Mouse (Mus musculus): ENCODE data around the gene Gm5244. TPM values are rescaled to one million over a fixed set of nuclear protein-coding genes. Genes with fewer than 3 reads are reported as not detected.

The Gm5244 gene
- polyA plus RNA-seq, 1 experiment from 2014 or later = not detected

- 71% methylated on average over 1 of the region's 1 CpGs for WGBS
- ATAC-seq (ENCODE audit: insufficient number of reproducible peaks, insufficient read depth, low FRiP score, low read depth) = no peak
Measured at GRCm38 (mm10) chr19:12831559-12831958, 14.9 kb upstream of the Gm5244 start.

DNA sequence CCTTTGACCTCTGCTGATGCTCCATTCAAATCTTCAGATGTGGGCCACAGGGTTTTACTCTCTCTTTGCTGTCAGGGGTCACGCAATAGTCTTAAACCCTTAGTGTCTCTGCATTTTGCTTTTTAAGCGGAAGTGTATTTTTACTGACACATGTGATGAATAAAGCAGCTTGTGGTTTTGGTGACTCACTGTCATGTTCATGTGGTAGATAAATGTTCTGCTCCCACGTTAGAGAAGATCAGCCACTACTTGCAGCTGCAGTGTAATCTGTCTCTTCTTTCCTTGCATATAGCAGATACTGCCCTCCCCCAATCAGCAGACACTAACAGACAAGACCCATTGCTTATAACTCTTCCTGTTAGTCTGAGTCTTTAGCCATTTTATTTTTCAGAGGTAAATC is 12.9 kb upstream of the Gm5244 start:
- no peak overlapping the region for H3K4me3 ChIP-seq (ENCODE audit: control insufficient read depth in 1 of 2, insufficient read depth in 1 of 2, low read depth in 1 of 2, low read length in 2 of 2)
- H3K27ac ChIP-seq (replicated peaks in 1 of 2; ENCODE audit: control insufficient read depth in 1 of 2, insufficient read depth in 1 of 2, low read depth in 2 of 2, low read length in 2 of 2) = no peak overlapping the region
- H3K4me1 ChIP-seq (ENCODE audit: control insufficient read depth in 2 of 2, insufficient read depth in 2 of 2, low read length in 2 of 2) = no peaks in the 10 kb centered on the region
- H3K27me3 ChIP-seq (ENCODE audit: control insufficient read depth, insufficient read depth, low read length) = no peaks in the 10 kb centered on the region
- no peak overlapping the region for H3K9ac ChIP-seq (ENCODE audit: low read length)
- no peak for ATAC-seq (ENCODE audit: insufficient number of reproducible peaks, insufficient read depth, low FRiP score, low read depth)
- no peak overlapping the region for H3K4me2 ChIP-seq (ENCODE audit: low read length)
- no peaks in the 10 kb centered on the region for H3K9me3 ChIP-seq (ENCODE audit: control insufficient read depth, low read length)
- WGBS = 68% methylated on average over 3 of the region's 3 CpGs
- no peaks in the 10 kb centered on the region for H3K36me3 ChIP-seq (ENCODE audit: control insufficient read depth, insufficient read depth, low read length)

More at GRCm38 (mm10) chr19:12831559-12831958, 14.9 kb upstream of the Gm5244 start:
- H3K36me3 ChIP-seq (ENCODE audit: control insufficient read depth, insufficient read depth, low read length) = no peaks in the 10 kb centered on the region
- H3K27ac ChIP-seq (replicated peaks in 1 of 2; ENCODE audit: control insufficient read depth in 1 of 2, insufficient read depth in 1 of 2, low read depth in 2 of 2, low read length in 2 of 2) = no peak overlapping the region
- no peak overlapping the region for H3K4me2 ChIP-seq (ENCODE audit: low read length)
- no peak overlapping the region for H3K4me3 ChIP-seq (ENCODE audit: control insufficient read depth in 1 of 2, insufficient read depth in 1 of 2, low read depth in 1 of 2, low read length in 2 of 2)
- no peak overlapping the region for H3K9ac ChIP-seq (ENCODE audit: low read length)
- no peaks in the 10 kb centered on the region for H3K27me3 ChIP-seq (ENCODE audit: control insufficient read depth, insufficient read depth, low read length)
- no peaks in the 10 kb centered on the region for H3K4me1 ChIP-seq (ENCODE audit: control insufficient read depth in 2 of 2, insufficient read depth in 2 of 2, low read length in 2 of 2)
- H3K9me3 ChIP-seq (ENCODE audit: control insufficient read depth, low read length) = no peaks in the 10 kb centered on the region

DNA sequence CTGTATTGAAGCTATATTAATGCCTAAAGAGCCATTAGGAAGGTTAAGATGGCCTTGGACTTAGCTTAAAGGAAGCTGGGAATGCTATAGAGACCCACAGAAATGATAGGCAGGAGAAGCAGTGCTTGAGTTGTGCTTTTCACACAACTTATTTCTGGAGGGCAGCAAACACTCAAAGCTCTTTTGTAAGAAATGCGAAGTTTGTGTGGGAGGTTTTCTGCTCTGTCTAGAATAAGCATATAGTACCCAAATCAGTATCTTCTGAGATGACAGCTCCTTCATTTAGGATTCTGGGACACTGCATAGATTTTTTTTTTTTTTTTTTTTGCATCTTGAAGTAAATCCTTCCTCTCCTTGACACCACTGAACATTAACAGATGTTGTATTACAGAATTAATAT is 8.0 kb upstream of the Gm5244 start:
- WGBS = 78% methylated on average over 1 of the region's 1 CpGs
- no peak for ATAC-seq (ENCODE audit: insufficient number of reproducible peaks, insufficient read depth, low FRiP score, low read depth)
- no peak overlapping the region for H3K27ac ChIP-seq (replicated peaks in 1 of 2; ENCODE audit: control insufficient read depth in 1 of 2, insufficient read depth in 1 of 2, low read depth in 2 of 2, low read length in 2 of 2)
- no peaks in the 10 kb centered on the region for H3K9me3 ChIP-seq (ENCODE audit: control insufficient read depth, low read length)
- no peaks in the 10 kb centered on the region for H3K36me3 ChIP-seq (ENCODE audit: control insufficient read depth, insufficient read depth, low read length)
- H3K27me3 ChIP-seq (ENCODE audit: control insufficient read depth, insufficient read depth, low read length) = no peaks in the 10 kb centered on the region
- no peak overlapping the region for H3K4me3 ChIP-seq (ENCODE audit: control insufficient read depth in 1 of 2, insufficient read depth in 1 of 2, low read depth in 1 of 2, low read length in 2 of 2)
- no peaks in the 10 kb centered on the region for H3K4me1 ChIP-seq (ENCODE audit: control insufficient read depth in 2 of 2, insufficient read depth in 2 of 2, low read length in 2 of 2)
- no peak overlapping the region for H3K9ac ChIP-seq (ENCODE audit: low read length)
- H3K4me2 ChIP-seq (ENCODE audit: low read length) = no peak overlapping the region

- H3K27ac ChIP-seq (replicated peaks in 1 of 2; ENCODE audit: control insufficient read depth in 1 of 2, insufficient read depth in 1 of 2, low read depth in 2 of 2, low read length in 2 of 2) = no peak within 1 kb of the TSS
- no peaks in the 10 kb centered on the region for H3K27me3 ChIP-seq (ENCODE audit: control insufficient read depth, insufficient read depth, low read length)
- no peak within 1 kb of the TSS for H3K9ac ChIP-seq (ENCODE audit: low read length)
- H3K4me3 ChIP-seq (ENCODE audit: control insufficient read depth in 1 of 2, insufficient read depth in 1 of 2, low read depth in 1 of 2, low read length in 2 of 2) = no peak within 1 kb of the TSS
- no peak within 1 kb of the TSS for H3K4me2 ChIP-seq (ENCODE audit: low read length)
- H3K9me3 ChIP-seq (ENCODE audit: control insufficient read depth, low read length) = no peaks in the 10 kb centered on the region
- no peaks in the 10 kb centered on the region for H3K4me1 ChIP-seq (ENCODE audit: control insufficient read depth in 2 of 2, insufficient read depth in 2 of 2, low read length in 2 of 2)
- 45% methylated on average over 1 of the region's 1 CpGs for WGBS
- H3K36me3 ChIP-seq (ENCODE audit: control insufficient read depth, insufficient read depth, low read length) = no peaks in the 10 kb centered on the region
- ATAC-seq (ENCODE audit: insufficient number of reproducible peaks, insufficient read depth, low FRiP score, low read depth) = no peak
Measured at GRCm38 (mm10) chr19:12856983-12857382, 10.5 kb downstream of the Gm5244 start, which contains the start of gene Olfr1444. Gene Olfr1444 (plus strand): TSS chr19:12857283.

DNA sequence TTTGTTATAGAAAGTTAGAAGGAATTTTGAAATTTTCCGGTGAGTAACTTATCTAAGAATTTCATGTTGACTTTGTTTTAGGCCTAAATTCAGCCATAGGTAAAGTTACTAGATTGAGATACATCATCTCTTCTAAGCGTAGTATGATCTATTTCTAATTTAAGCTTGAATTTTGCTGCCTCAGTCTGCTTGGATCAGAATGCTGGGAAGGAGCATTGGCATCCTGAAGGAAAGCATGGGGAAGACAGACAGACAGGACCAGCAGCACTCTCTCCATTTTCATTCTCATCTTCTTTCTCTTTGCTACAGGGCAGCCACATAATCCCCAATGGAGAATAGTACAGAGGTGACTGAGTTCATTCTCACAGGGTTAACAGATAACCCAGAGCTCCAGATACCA is 37.1 kb downstream of the Gm5244 start, which contains the start of gene Olfr1445:
TSS of gene Olfr1445 (plus strand) at position 301 of the 400 bp plus-strand sequence.
- H3K4me3 ChIP-seq (ENCODE audit: control insufficient read depth in 1 of 2, insufficient read depth in 1 of 2, low read depth in 1 of 2, low read length in 2 of 2) = no peak within 1 kb of the TSS
- H3K9me3 ChIP-seq (ENCODE audit: control insufficient read depth, low read length) = 0 out of 2 replicates have a peak, but pooled peaks cover 4% of the 10 kb centered on the region
- H3K4me2 ChIP-seq (ENCODE audit: low read length) = no peak within 1 kb of the TSS
- no peak within 1 kb of the TSS for H3K9ac ChIP-seq (ENCODE audit: low read length)
- H3K4me1 ChIP-seq (ENCODE audit: control insufficient read depth in 2 of 2, insufficient read depth in 2 of 2, low read length in 2 of 2) = no peaks in the 10 kb centered on the region
- no peaks in the 10 kb centered on the region for H3K27me3 ChIP-seq (ENCODE audit: control insufficient read depth, insufficient read depth, low read length)
- no peak within 1 kb of the TSS for H3K27ac ChIP-seq (replicated peaks in 1 of 2; ENCODE audit: control insufficient read depth in 1 of 2, insufficient read depth in 1 of 2, low read depth in 2 of 2, low read length in 2 of 2)
- WGBS = 78% methylated on average over 2 of the region's 2 CpGs
- H3K36me3 ChIP-seq (ENCODE audit: control insufficient read depth, insufficient read depth, low read length) = no peaks in the 10 kb centered on the region
- no peak for ATAC-seq (ENCODE audit: insufficient number of reproducible peaks, insufficient read depth, low FRiP score, low read depth)

DNA sequence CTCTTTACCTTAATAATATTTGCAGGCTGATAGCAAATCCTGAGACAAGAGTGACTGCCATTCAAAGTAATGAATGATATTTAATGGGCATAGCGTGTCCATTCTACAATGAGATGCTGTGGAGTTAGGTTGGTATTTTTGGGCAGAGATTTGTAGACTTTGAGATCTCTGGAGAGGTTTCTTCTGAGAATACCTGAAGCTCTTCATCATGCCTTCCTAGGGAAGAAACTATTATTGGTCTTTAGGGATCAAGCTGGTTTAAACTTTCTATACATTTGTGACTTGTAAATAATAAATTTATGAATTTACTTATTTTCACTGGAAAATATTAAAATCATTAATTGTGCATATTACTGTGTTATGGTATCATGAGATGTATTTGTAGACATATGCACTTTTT is 46.9 kb downstream of the Gm5244 start, which contains the start of gene Olfr1446:
TSS of gene Olfr1446 (minus strand) at position 101 of the 400 bp plus-strand sequence.
- Histone ChIP-seq H3K9me3 (ENCODE audit: control insufficient read depth, low read length) (no peaks in the 10 kb centered on the region), H3K4me2 (ENCODE audit: low read length) (no peak within 1 kb of the TSS), H3K27me3 (ENCODE audit: control insufficient read depth, insufficient read depth, low read length) (no peaks in the 10 kb centered on the region), H3K9ac (ENCODE audit: low read length) (no peak within 1 kb of the TSS), H3K4me1 (ENCODE audit: control insufficient read depth in 2 of 2, insufficient read depth in 2 of 2, low read length in 2 of 2) (no peaks in the 10 kb centered on the region), H3K4me3 (ENCODE audit: control insufficient read depth in 1 of 2, insufficient read depth in 1 of 2, low read depth in 1 of 2, low read length in 2 of 2) (no peak within 1 kb of the TSS), H3K27ac (replicated peaks in 1 of 2; ENCODE audit: control insufficient read depth in 1 of 2, insufficient read depth in 1 of 2, low read depth in 2 of 2, low read length in 2 of 2) (no peak within 1 kb of the TSS), H3K36me3 (ENCODE audit: control insufficient read depth, insufficient read depth, low read length) (no peaks in the 10 kb centered on the region)
- 73% methylated on average over 1 of the region's 1 CpGs for WGBS
- ATAC-seq (ENCODE audit: insufficient number of reproducible peaks, insufficient read depth, low FRiP score, low read depth) = no peak

Other genes starting within 250 kb of the Gm5244 start
- not detected in 2 replicates for gene Gm4952, start 246.7 kb upstream of the Gm5244 start, polyA plus RNA-seq (2014; fragmentation: Nextera tagmentation; extraction: Ambion mirVana)
- not detected in 2 replicates for gene Glyat, start 213.4 kb upstream of the Gm5244 start, polyA plus RNA-seq (2014; fragmentation: Nextera tagmentation; extraction: Ambion mirVana)
- gene Olfr1442, start 176.2 kb upstream of the Gm5244 start, polyA plus RNA-seq (2014; fragmentation: Nextera tagmentation; extraction: Ambion mirVana) = not detected in 2 replicates
- not detected in 2 replicates for gene Olfr1443, start 168.6 kb upstream of the Gm5244 start, polyA plus RNA-seq (2014; fragmentation: Nextera tagmentation; extraction: Ambion mirVana)
- not detected in 2 replicates for gene Keg1, start 150.9 kb upstream of the Gm5244 start, polyA plus RNA-seq (2014; fragmentation: Nextera tagmentation; extraction: Ambion mirVana)
- gene Cntf, start 81.0 kb upstream of the Gm5244 start, polyA plus RNA-seq (2014; fragmentation: Nextera tagmentation; extraction: Ambion mirVana) = 0.41 TPM in 1 of 2 replicates, not detected in the other
- 9.8 and 10.3 TPM in 2 replicates for gene Zfp91, start 50.6 kb upstream of the Gm5244 start, polyA plus RNA-seq (2014; fragmentation: Nextera tagmentation; extraction: Ambion mirVana)
- gene Lpxn, start 50.5 kb upstream of the Gm5244 start, polyA plus RNA-seq (2014; fragmentation: Nextera tagmentation; extraction: Ambion mirVana) = 0.92 and 2.9 TPM in 2 replicates
- not detected in 2 replicates for gene Olfr1444, start 10.6 kb downstream of the Gm5244 start, polyA plus RNA-seq (2014; fragmentation: Nextera tagmentation; extraction: Ambion mirVana)
- not detected in 2 replicates for gene Olfr1445, start 37.2 kb downstream of the Gm5244 start, polyA plus RNA-seq (2014; fragmentation: Nextera tagmentation; extraction: Ambion mirVana)
- not detected in 2 replicates for gene Olfr1446, start 46.8 kb downstream of the Gm5244 start, polyA plus RNA-seq (2014; fragmentation: Nextera tagmentation; extraction: Ambion mirVana)
- not detected in 2 replicates for gene Olfr1447, start 57.1 kb downstream of the Gm5244 start, polyA plus RNA-seq (2014; fragmentation: Nextera tagmentation; extraction: Ambion mirVana)
- gene Olfr1448, start 77.7 kb downstream of the Gm5244 start, polyA plus RNA-seq (2014; fragmentation: Nextera tagmentation; extraction: Ambion mirVana) = not detected in 2 replicates
- not detected in 2 replicates for gene Olfr1449, start 84.2 kb downstream of the Gm5244 start, polyA plus RNA-seq (2014; fragmentation: Nextera tagmentation; extraction: Ambion mirVana)
- not detected in 2 replicates for gene Olfr1450, start 103.6 kb downstream of the Gm5244 start, polyA plus RNA-seq (2014; fragmentation: Nextera tagmentation; extraction: Ambion mirVana)
- not detected in 2 replicates for gene Olfr1451, start 148.3 kb downstream of the Gm5244 start, polyA plus RNA-seq (2014; fragmentation: Nextera tagmentation; extraction: Ambion mirVana)
- gene Olfr1453, start 181.6 kb downstream of the Gm5244 start, polyA plus RNA-seq (2014; fragmentation: Nextera tagmentation; extraction: Ambion mirVana) = not detected in 2 replicates
- not detected in 2 replicates for gene Olfr1454, start 213.9 kb downstream of the Gm5244 start, polyA plus RNA-seq (2014; fragmentation: Nextera tagmentation; extraction: Ambion mirVana)

All from heart, embryonic 14.5 days (tissue).